Mouse (Mus musculus): ENCODE results near the gene Epb41l5.

GRCm38 (mm10) chr1:119534341-119534740, 114.5 kb downstream of the Epb41l5 start:
- TF ChIP-seq POLR2A (IDR thresholded peaks at IDR 0.05; ENCODE audit: control insufficient read depth, low read depth, low read length): no peak
- TF ChIP-seq CTCF (IDR thresholded peaks at IDR 0.05; ENCODE audit: control insufficient read depth, insufficient read depth, insufficient replicate concordance, low read depth, low read length): no peak
